Mouse (Mus musculus) erythroblast, embryonic 14.5 days (primary cell): ENCODE data around the gene Sgms2.

Experiments
- GATA1 ChIP-seq: IDR thresholded peaks from 2 replicates; pipeline ENCODE4 v1.6.1; 2012; ENCODE audit warnings: low read length, inconsistent platforms, mixed read lengths
- TAL1 ChIP-seq: IDR thresholded peaks from 3 replicates; pipeline ENCODE4 v1.6.1; 2012; ENCODE audit warnings: low read length, inconsistent platforms, mixed read lengths

DNA sequence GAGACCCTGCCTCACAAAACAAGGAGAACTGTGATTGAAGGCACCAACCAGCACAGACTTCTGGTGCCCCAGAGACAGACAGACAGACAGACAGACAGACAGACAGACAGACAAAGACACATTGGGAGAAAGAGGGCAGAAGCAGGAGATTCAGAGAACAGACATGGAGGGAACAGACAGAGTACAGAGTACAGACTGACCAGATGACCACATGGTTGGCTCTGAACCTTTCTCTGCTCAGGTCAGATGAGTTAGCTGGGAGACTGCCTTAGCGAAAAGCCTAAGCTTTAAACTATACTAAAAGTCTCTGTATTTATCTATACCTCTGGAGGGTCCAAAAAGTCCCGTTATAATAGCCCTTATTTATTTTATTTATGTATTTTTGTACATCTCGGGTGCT, 11.8 kb downstream of the Sgms2 start:
- no peak for TF ChIP-seq TAL1
- no peak for TF ChIP-seq GATA1
